Mouse (Mus musculus) liver, postnatal 0 days (tissue): ENCODE measurements around the gene Mat2a.

Experiments used
- CTCF ChIP-seq: sonication (generic); IDR thresholded peaks from 2 replicates; pipeline ENCODE4 v1.5.1; 2016; ENCODE audit warnings: antibody characterized with exemption, low read depth
- EP300 ChIP-seq: IDR thresholded peaks from 2 replicates; pipeline ENCODE4 v1.6.1; 2016; ENCODE audit warnings: antibody characterized with exemption, low read depth, mild to moderate bottlenecking

GRCm38 (mm10) chr6:72388791-72389329, 50.5 kb downstream of the Mat2a start:
- TF ChIP-seq CTCF = no peak
- no peak for TF ChIP-seq EP300
